Comparison of ENCODE assay signal across 14 mouse cellular contexts in genomic region chrX:73468330-73468729, GRCm38 (mm10). TPM values are rescaled to one million over a fixed set of nuclear protein-coding genes. Genes with fewer than 3 reads are reported as not detected.
DNase-seq lines count a peak whose midpoint lies in the region; ATAC-seq and TF ChIP-seq lines count a peak whose summit lies in the region.
"Had no signal": no experiment of that assay in that cellular context is flagged by ENCODE, and none has a peak within 500 bp of the region (broad histone marks: within the 10 kb centered on the region; RNA-seq: fewer than 3 reads in every experiment).

No protein-coding gene starts in this region.

- no peak overlapping the region for H3K4me3 ChIP-seq in heart, embryonic 16.5 days (ENCODE audit: low read length)
- no peak overlapping the region for H3K4me3 ChIP-seq in lung, postnatal 0 days (ENCODE audit: low read depth, low read length)
- H3K4me3 ChIP-seq in intestine, postnatal 0 days (ENCODE audit: low read depth, low read length): no peak overlapping the region
- H3K4me3 ChIP-seq: forebrain, embryonic 15.5 days; layer of hippocampus, adult 2 months; liver, embryonic 15.5 days had no signal

- no peak for ATAC-seq in heart, embryonic 16.5 days (replicated peaks; ENCODE audit: extremely low read depth, insufficient read depth, low FRiP score)
- ATAC-seq in lung, postnatal 0 days: peak; percentile 77
- ATAC-seq in intestine, postnatal 0 days: peak; percentile 77
- ATAC-seq: forebrain, embryonic 15.5 days had no signal

- TF ChIP-seq EP300 in lung, postnatal 0 days (IDR thresholded peaks at IDR 0.05): peak; percentile 28; the same call in 1 of the 2 replicates

- no peaks in the 10 kb centered on the region for H3K27me3 ChIP-seq in heart, embryonic 16.5 days (ENCODE audit: control insufficient read depth, insufficient read depth, low read length)
- H3K27me3 ChIP-seq in lung, postnatal 0 days (replicated peaks; ENCODE audit: insufficient read depth, low read length): no peaks in the 10 kb centered on the region
- H3K27me3 ChIP-seq in intestine, postnatal 0 days (replicated peaks; ENCODE audit: control insufficient read depth, insufficient read depth, low read length): no peaks in the 10 kb centered on the region
- H3K27me3 ChIP-seq: forebrain, embryonic 15.5 days; liver, embryonic 15.5 days had no signal

- no peaks in the 10 kb centered on the region for H3K4me1 ChIP-seq in heart, embryonic 16.5 days (ENCODE audit: control insufficient read depth, insufficient read depth, low read length)
- peaks cover 3% of the 10 kb centered on the region; the same call in 1 of the 2 replicates for H3K4me1 ChIP-seq in lung, postnatal 0 days (ENCODE audit: insufficient read depth, low read depth, low read length)
- H3K4me1 ChIP-seq in intestine, postnatal 0 days (replicated peaks; ENCODE audit: control insufficient read depth, insufficient read depth, low read length): no peaks in the 10 kb centered on the region
- H3K4me1 ChIP-seq: forebrain, embryonic 15.5 days; liver, embryonic 15.5 days had no signal

- no peak overlapping the region for H3K9ac ChIP-seq in heart, embryonic 16.5 days (ENCODE audit: low read length)
- no peak overlapping the region for H3K9ac ChIP-seq in lung, postnatal 0 days (replicated peaks; ENCODE audit: low read depth)
- H3K9ac ChIP-seq in intestine, postnatal 0 days (ENCODE audit: low read depth, low read length): no peak overlapping the region
- H3K9ac ChIP-seq: forebrain, embryonic 15.5 days; liver, embryonic 15.5 days had no signal

- no peaks in the 10 kb centered on the region for H3K9me3 ChIP-seq in heart, embryonic 16.5 days (replicated peaks; ENCODE audit: control insufficient read depth, low read length)
- H3K9me3 ChIP-seq in lung, postnatal 0 days (ENCODE audit: low read length): no peaks in the 10 kb centered on the region
- H3K9me3 ChIP-seq in intestine, postnatal 0 days (ENCODE audit: control insufficient read depth): no peaks in the 10 kb centered on the region
- H3K9me3 ChIP-seq: forebrain, embryonic 15.5 days; liver, embryonic 15.5 days had no signal

- H3K27ac ChIP-seq in heart, embryonic 16.5 days (ENCODE audit: low read length): peak overlapping the region; percentile 75
- peak overlapping the region; percentile 82 for H3K27ac ChIP-seq in lung, postnatal 0 days (ENCODE audit: low read length)
- H3K27ac ChIP-seq in intestine, postnatal 0 days (ENCODE audit: low read depth, low read length): no peak overlapping the region; the same call in 1 of the 2 replicates
- H3K27ac ChIP-seq: forebrain, embryonic 15.5 days; layer of hippocampus, adult 2 months; liver, embryonic 15.5 days had no signal

- no peak for DNase-seq in heart, postnatal 25 days (ENCODE audit: low spot score)
- DNase-seq in lung, postnatal 0 days (ENCODE audit: low spot score): peak; percentile 84
- no peak for DNase-seq in lung, postnatal 4 days
- DNase-seq in embryo, embryonic 9.5 days (ENCODE audit: extremely low spot score): no peak
- no peak for DNase-seq in thymus, postnatal 25 days
- no peak for DNase-seq in adrenal gland, postnatal 25 days

- no peaks in the 10 kb centered on the region for H3K36me3 ChIP-seq in heart, embryonic 16.5 days (ENCODE audit: control insufficient read depth, insufficient read depth)
- no peaks in the 10 kb centered on the region for H3K36me3 ChIP-seq in lung, postnatal 0 days (ENCODE audit: insufficient read depth, low read length)
- no peaks in the 10 kb centered on the region for H3K36me3 ChIP-seq in intestine, postnatal 0 days (ENCODE audit: control insufficient read depth, insufficient read depth)
- H3K36me3 ChIP-seq: forebrain, embryonic 15.5 days; liver, embryonic 15.5 days had no signal

- TF ChIP-seq CTCF in lung, postnatal 0 days (IDR thresholded peaks at IDR 0.05): no peak
- TF ChIP-seq CTCF in intestine, postnatal 0 days (IDR thresholded peaks at IDR 0.05; ENCODE audit: low read depth): no peak

- intact Hi-C loops in heart, postnatal 25 days (cut with DNase I): no loop called here

- H3K4me2 ChIP-seq in heart, embryonic 16.5 days (ENCODE audit: low read depth, low read length): no peak overlapping the region
- no peak overlapping the region for H3K4me2 ChIP-seq in lung, postnatal 0 days (replicated peaks; ENCODE audit: low read depth, low read length)
- H3K4me2 ChIP-seq in intestine, postnatal 0 days (replicated peaks; ENCODE audit: low read depth): no peak overlapping the region
- H3K4me2 ChIP-seq: forebrain, embryonic 15.5 days; liver, embryonic 15.5 days had no signal

- 64% methylated on average over 3 of the region's 3 CpGs for WGBS in heart, embryonic 16.5 days
- 38% methylated on average over 3 of the region's 3 CpGs for WGBS in lung, postnatal 0 days
- 61% methylated on average over 3 of the region's 3 CpGs for WGBS in intestine, postnatal 0 days

RNA-seq across cellular contexts. Expression of gene Haus7, which starts 9.5 kb away (rescaled TPM):
- polyA plus RNA-seq in heart, embryonic 16.5 days (2015; fragmentation: Nextera tagmentation; extraction: Ambion mirVana): 40.2 and 42.3 TPM in 2 replicates
- total RNA-seq in heart, postnatal 25 days (2021): 1 to 10 TPM; 4.8 to 6.2 TPM
- polyA plus RNA-seq in lung, postnatal 0 days (2015; fragmentation: Nextera tagmentation; extraction: Ambion mirVana): 31.8 and 32.3 TPM in 2 replicates
- 38.2 and 38.6 TPM in 2 replicates for polyA plus RNA-seq in intestine, postnatal 0 days (2015; fragmentation: Nextera tagmentation; extraction: Ambion mirVana)
- 27.7 and 31.8 TPM in 2 replicates for total RNA-seq in adrenal gland, postnatal 25 days (2021)

RNA-seq across cellular contexts. Expression of gene Bgn, which starts 15.1 kb away (rescaled TPM):
- polyA plus RNA-seq in heart, embryonic 16.5 days (2015; fragmentation: Nextera tagmentation; extraction: Ambion mirVana): 98.9 and 99.9 TPM in 2 replicates
- total RNA-seq in heart, postnatal 25 days (2021): 100 to 1,000 TPM; 213 to 224 TPM
- 175 and 176 TPM in 2 replicates for polyA plus RNA-seq in lung, postnatal 0 days (2015; fragmentation: Nextera tagmentation; extraction: Ambion mirVana)
- 35.2 and 43.0 TPM in 2 replicates for polyA plus RNA-seq in intestine, postnatal 0 days (2015; fragmentation: Nextera tagmentation; extraction: Ambion mirVana)
- 185 and 205 TPM in 2 replicates for total RNA-seq in adrenal gland, postnatal 25 days (2021)

RNA-seq across cellular contexts. Expression of gene Trex2, which starts 33.2 kb away (rescaled TPM):
- polyA plus RNA-seq in heart, embryonic 16.5 days (2015; fragmentation: Nextera tagmentation; extraction: Ambion mirVana): not detected in 2 replicates
- total RNA-seq in heart, postnatal 25 days (2021): not detected
- polyA plus RNA-seq in lung, postnatal 0 days (2015; fragmentation: Nextera tagmentation; extraction: Ambion mirVana): 0.27 TPM in 1 of 2 replicates, not detected in the other
- polyA plus RNA-seq in intestine, postnatal 0 days (2015; fragmentation: Nextera tagmentation; extraction: Ambion mirVana): not detected in 2 replicates
- total RNA-seq in adrenal gland, postnatal 25 days (2021): not detected in 2 replicates
- total RNA-seq: common myeloid progenitor, adult 5-6 weeks; hematopoietic stem cell, adult 5-6 weeks; layer of hippocampus, adult 2 months had no signal
- polyA plus RNA-seq: forebrain, embryonic 15.5 days; liver, embryonic 15.5 days; midbrain, postnatal 0 days had no signal

RNA-seq across cellular contexts. Expression of gene Atp2b3, which starts 34.6 kb away (rescaled TPM):
- polyA plus RNA-seq in heart, embryonic 16.5 days (2015; fragmentation: Nextera tagmentation; extraction: Ambion mirVana): 0.14 and 0.22 TPM in 2 replicates
- total RNA-seq in heart, postnatal 25 days (2021): under 1 TPM in 1 of 2 experiments, not detected in 1; 0.08 TPM
- not detected in 2 replicates for polyA plus RNA-seq in lung, postnatal 0 days (2015; fragmentation: Nextera tagmentation; extraction: Ambion mirVana)
- 0.12 and 0.13 TPM in 2 replicates for polyA plus RNA-seq in intestine, postnatal 0 days (2015; fragmentation: Nextera tagmentation; extraction: Ambion mirVana)
- total RNA-seq in adrenal gland, postnatal 25 days (2021): 38.1 and 43.3 TPM in 2 replicates
- total RNA-seq: common myeloid progenitor, adult 5-6 weeks; hematopoietic stem cell, adult 5-6 weeks had no signal

RNA-seq across cellular contexts. Expression of gene Zfp92, which starts 57.4 kb away (rescaled TPM):
- polyA plus RNA-seq in heart, embryonic 16.5 days (2015; fragmentation: Nextera tagmentation; extraction: Ambion mirVana): not detected in 2 replicates
- not detected for total RNA-seq in heart, postnatal 25 days (2021)
- 0.07 TPM in 1 of 2 replicates, not detected in the other for polyA plus RNA-seq in lung, postnatal 0 days (2015; fragmentation: Nextera tagmentation; extraction: Ambion mirVana)
- polyA plus RNA-seq in intestine, postnatal 0 days (2015; fragmentation: Nextera tagmentation; extraction: Ambion mirVana): 0.21 and 0.26 TPM in 2 replicates
- total RNA-seq in adrenal gland, postnatal 25 days (2021): 0.19 and 0.24 TPM in 2 replicates
- total RNA-seq: common myeloid progenitor, adult 5-6 weeks had no signal
- polyA plus RNA-seq: liver, embryonic 15.5 days had no signal
